8 mouse cellular contexts compared by ENCODE assay signal in the genomic region with DNA sequence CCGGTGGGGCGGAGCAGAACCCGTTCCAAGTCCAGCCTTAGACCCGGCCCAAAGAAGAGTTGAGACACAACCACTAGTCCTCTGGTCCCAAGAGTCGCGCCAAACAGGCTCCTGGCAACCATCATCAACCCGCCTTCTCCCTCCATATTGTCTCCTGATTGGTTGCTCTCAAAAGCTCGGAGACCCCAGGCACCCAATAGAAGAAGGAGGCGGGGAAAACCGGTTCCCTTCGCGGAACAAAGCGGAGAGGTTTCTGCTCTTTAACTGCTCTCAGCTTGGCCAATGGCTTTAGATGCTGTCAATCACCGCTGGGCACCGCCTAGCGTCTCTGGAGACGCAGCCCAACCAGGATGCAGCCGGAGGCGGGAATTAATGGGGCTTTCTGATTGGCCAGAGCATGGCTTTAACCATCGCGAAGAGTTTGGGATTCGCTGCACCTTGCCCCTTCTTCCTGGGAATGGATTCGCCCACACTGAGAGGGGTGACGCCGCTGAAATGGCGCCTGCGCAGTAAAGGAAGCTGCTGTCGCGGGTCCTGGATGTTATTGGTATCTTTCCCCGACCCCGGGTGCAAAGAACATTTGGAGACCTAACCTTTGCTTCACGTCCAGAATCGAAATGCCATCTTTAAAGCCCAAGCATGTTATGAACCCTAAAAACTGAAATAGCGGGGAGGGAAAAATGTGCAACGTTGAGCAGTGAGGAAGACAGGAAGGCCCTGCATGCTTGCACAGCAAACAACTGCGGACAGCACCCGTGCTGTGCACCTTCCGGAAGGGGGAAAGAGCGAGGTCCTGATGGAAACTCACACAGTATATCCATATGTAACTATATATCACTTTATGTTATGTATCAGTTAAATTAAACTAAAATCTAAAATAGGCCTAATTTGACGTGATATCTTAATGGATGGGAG. TPM values are rescaled to one million over a fixed set of nuclear protein-coding genes. Genes with fewer than 3 reads are reported as not detected.
DNase-seq lines count a peak whose midpoint lies in the region; ATAC-seq lines count a peak whose summit lies in the region.

A gene (minus strand): TSS at position 136 of the 915 bp plus-strand sequence.

- 0 out of 2 replicates have a peak, but pooled peaks cover 5% of the 10 kb centered on the region for H3K4me1 ChIP-seq in brown adipose tissue, adult 24 weeks (ENCODE audit: control insufficient read depth, insufficient read depth, insufficient read length, low read length)
- peaks cover 21% of the 10 kb centered on the region for H3K4me1 ChIP-seq in heart, embryonic 13.5 days
- peaks cover 36% of the 10 kb centered on the region for H3K4me1 ChIP-seq in liver, embryonic 12.5 days
- H3K4me1 ChIP-seq in stomach, embryonic 15.5 days, result peaks cover 17% of the 10 kb centered on the region

- H3K4me3 ChIP-seq in brown adipose tissue, adult 24 weeks (ENCODE audit: insufficient read depth, low read depth, low read length), result peak within 1 kb of the TSS; percentile 63
- H3K4me3 ChIP-seq in heart, embryonic 13.5 days, result peak within 1 kb of the TSS; percentile 78
- H3K4me3 ChIP-seq in liver, embryonic 12.5 days, result peak within 1 kb of the TSS; percentile 78
- peak within 1 kb of the TSS; percentile 73 for H3K4me3 ChIP-seq in stomach, embryonic 15.5 days (replicated peaks)

- peak within 1 kb of the TSS; percentile 96 for H3K4me2 ChIP-seq in heart, embryonic 13.5 days
- peak within 1 kb of the TSS; percentile 98 for H3K4me2 ChIP-seq in liver, embryonic 12.5 days
- peak within 1 kb of the TSS; percentile 96 for H3K4me2 ChIP-seq in stomach, embryonic 15.5 days

- H3K27me3 ChIP-seq in heart, embryonic 13.5 days (replicated peaks), result peaks cover 12% of the 10 kb centered on the region
- peaks cover 7% of the 10 kb centered on the region for H3K27me3 ChIP-seq in liver, embryonic 12.5 days (replicated peaks)
- no peaks in the 10 kb centered on the region for H3K27me3 ChIP-seq in stomach, embryonic 15.5 days (replicated peaks)

- ATAC-seq in heart, embryonic 13.5 days (ENCODE audit: extremely low read depth, insufficient number of reproducible peaks, low FRiP score, low TSS enrichment), result peak; percentile 96
- ATAC-seq in liver, embryonic 12.5 days, result peak; percentile 97
- peak; percentile 97 for ATAC-seq in stomach, embryonic 15.5 days (ENCODE audit: insufficient read depth, low FRiP score, low read depth)

- peak within 1 kb of the TSS; percentile 88 for H3K9ac ChIP-seq in heart, embryonic 13.5 days
- peak within 1 kb of the TSS; percentile 81 for H3K9ac ChIP-seq in liver, embryonic 12.5 days
- H3K9ac ChIP-seq in stomach, embryonic 15.5 days, result peak within 1 kb of the TSS; percentile 47

- no peaks in the 10 kb centered on the region for H3K9me3 ChIP-seq in heart, embryonic 13.5 days
- no peaks in the 10 kb centered on the region for H3K9me3 ChIP-seq in liver, embryonic 12.5 days (replicated peaks)
- no peaks in the 10 kb centered on the region for H3K9me3 ChIP-seq in stomach, embryonic 15.5 days

- H3K36me3 ChIP-seq in heart, embryonic 13.5 days, result no peaks in the 10 kb centered on the region
- no peaks in the 10 kb centered on the region for H3K36me3 ChIP-seq in liver, embryonic 12.5 days
- no peaks in the 10 kb centered on the region for H3K36me3 ChIP-seq in stomach, embryonic 15.5 days

- peak; percentile 99 for DNase-seq in CD4-positive, CD25-positive, alpha-beta regulatory T cell, adult 2 months (ENCODE audit: low read depth, low spot score)
- DNase-seq in fat pad, adult 2 months (ENCODE audit: extremely low read depth, low read depth, low spot score), result peak; percentile 96
- peak; percentile 98 for DNase-seq in kidney, postnatal 10 days
- peak; percentile 97 for DNase-seq in natural killer cell, adult 2 months (ENCODE audit: low spot score in 2 of 2)

- H3K27ac ChIP-seq in brown adipose tissue, adult 24 weeks (replicated peaks; ENCODE audit: low read depth, low read length), result 0 out of 2 replicates have a peak within 1 kb of the TSS, but pooled peaks have one; percentile 8
- peak within 1 kb of the TSS; percentile 62 for H3K27ac ChIP-seq in heart, embryonic 13.5 days (replicated peaks)
- H3K27ac ChIP-seq in liver, embryonic 12.5 days, result peak within 1 kb of the TSS; percentile 51
- peak within 1 kb of the TSS; percentile 60; the same call in 1 of the 2 replicates for H3K27ac ChIP-seq in stomach, embryonic 15.5 days

- WGBS in heart, embryonic 13.5 days, result 2% methylated on average over 40 of the region's 40 CpGs
- 3% methylated on average over 40 of the region's 40 CpGs for WGBS in liver, embryonic 12.5 days (ENCODE audit: insufficient replicate concordance)
- WGBS in stomach, embryonic 15.5 days, result 3% methylated on average over 40 of the region's 40 CpGs

RNA-seq across cellular contexts. Expression of the gene that starts here (rescaled TPM):
- 13.4 and 16.5 TPM in 2 replicates for polyA plus RNA-seq in brown adipose tissue, adult 24 weeks (2012; ENCODE audit: insufficient read depth, insufficient read length, missing spikeins)
- 41.0 and 44.7 TPM in 2 replicates for polyA plus RNA-seq in heart, embryonic 13.5 days (2015; fragmentation: Nextera tagmentation; extraction: Ambion mirVana)
- 45.1 and 46.9 TPM in 2 replicates for polyA plus RNA-seq in liver, embryonic 12.5 days (2016; fragmentation: Nextera tagmentation; extraction: Ambion mirVana)
- 64.6 and 70.7 TPM in 2 replicates for polyA plus RNA-seq in stomach, embryonic 15.5 days (2015; fragmentation: Nextera tagmentation; extraction: Ambion mirVana)

Comparison
In these comparisons a context has a peak if more than half of its experiments do, and no peak if none do; other contexts are left out.
1. Peak in every context shown above with its lines: DNase-seq, ATAC-seq, H3K4me3 ChIP-seq and H3K27ac ChIP-seq.
2. H3K27ac ChIP-seq: peak in every context shown above with its lines; median percentile 62 in heart, embryonic 13.5 days; 60 in stomach, embryonic 15.5 days; 51 in liver, embryonic 12.5 days; 8 in brown adipose tissue, adult 24 weeks.